Mouse (Mus musculus) intestine, embryonic 14.5 days (tissue): ENCODE data around the gene Btd. TPM values are rescaled to one million over a fixed set of nuclear protein-coding genes. Genes with fewer than 3 reads are reported as not detected.

Source experiments
- ATAC-seq: fragments of 200-750 bp; cut with Nextera tagmentation; replicated peaks from 2 replicates; pipeline ENCODE4 v1.8.0; 2017; ENCODE audit warnings: low read depth, moderate number of reproducible peaks, moderate TSS enrichment, moderate library complexity; ENCODE audit not compliant: low FRiP score, low TSS enrichment
- DNase-seq: peaks from one replicate; pipeline ENCODE4 v3.0.0-alpha.2; 2018; ENCODE audit warnings: low spot score
- H3K27ac ChIP-seq: fragments of 300-500 bp; sonication (generic); 2 replicates; pipeline ENCODE4 v1.5.1; 2014; ENCODE audit warnings: low read depth, mild to moderate bottlenecking, control low read depth
- H3K27me3 ChIP-seq: fragments of 300-500 bp; sonication (generic); replicated peaks from 2 replicates; pipeline ENCODE4 v1.6.1; 2014; ENCODE audit warnings: low read length, control low read depth; ENCODE audit not compliant: control insufficient read depth, insufficient read depth
- H3K36me3 ChIP-seq: fragments of 300-500 bp; sonication (generic); 2 replicates; pipeline ENCODE4 v1.6.1; 2014; ENCODE audit warnings: low read length, control low read depth; ENCODE audit not compliant: control insufficient read depth, insufficient read depth
- H3K4me1 ChIP-seq: fragments of 300-500 bp; sonication (generic); replicated peaks from 2 replicates; pipeline ENCODE4 v1.6.1; 2014; ENCODE audit warnings: low read length, control low read depth, mixed read lengths; ENCODE audit not compliant: control insufficient read depth, insufficient read depth
- H3K4me2 ChIP-seq: fragments of 300-500 bp; sonication (generic); 2 replicates; pipeline ENCODE4 v1.6.1; 2014; ENCODE audit warnings: low read length
- H3K4me3 ChIP-seq: fragments of 300-500 bp; sonication (generic); 2 replicates; pipeline ENCODE4 v1.5.1; 2014; ENCODE audit warnings: low read depth, low read length, control low read depth, mixed read lengths
- H3K9ac ChIP-seq: fragments of 300-500 bp; sonication (generic); 2 replicates; pipeline ENCODE4 v1.6.1; 2014; ENCODE audit warnings: mild to moderate bottlenecking, low read length
- H3K9me3 ChIP-seq: fragments of 300-500 bp; sonication (generic); 2 replicates; pipeline ENCODE4 v1.6.1; 2016; ENCODE audit warnings: low read length, control low read depth; ENCODE audit not compliant: control insufficient read depth
- WGBS: fragments of 180-500 bp; shearing (Covaris S2); extraction: QIAGEN DNeasy Blood & Tissue Kit; methylation state at CpG from one replicate; pipeline ENCODE4 v1.1.7; 2014; 5-methylcytosine and 5-hydroxymethylcytosine counted together
- polyA plus RNA-seq: library from polyadenylated mRNA; unstranded; fragments of >200 nt; fragmentation: Nextera tagmentation; extraction: Ambion mirVana; gene quantifications from 2 replicates; pipeline ENCODE4 v1.2.1, GENCODE M21; 2014

The Btd gene
- polyA plus RNA-seq, 1 experiment from 2014 or later, result 21.9 TPM

GRCm38 (mm10) chr14:31605514-31605913 lies 35.3 kb upstream of the Btd start:
- Histone ChIP-seq H3K4me3 (no peak overlapping the region), H3K4me1 (no peaks in the 10 kb centered on the region), H3K9ac (no peak overlapping the region), H3K36me3 (no peaks in the 10 kb centered on the region), H3K27ac (no peak overlapping the region), H3K27me3 (no peaks in the 10 kb centered on the region), H3K9me3 (no peaks in the 10 kb centered on the region), H3K4me2 (no peak overlapping the region)
- WGBS, result 43% methylated on average over 6 of the region's 6 CpGs
- ATAC-seq (no peak), DNase-seq (no peak)

GRCm38 (mm10) chr14:31611986-31612385 lies 28.8 kb upstream of the Btd start:
- Histone ChIP-seq H3K9me3 (no peaks in the 10 kb centered on the region), H3K4me1 (no peaks in the 10 kb centered on the region), H3K36me3 (no peaks in the 10 kb centered on the region; the same call in 1 of the 2 replicates), H3K9ac (no peak overlapping the region), H3K4me3 (no peak overlapping the region), H3K27ac (no peak overlapping the region), H3K4me2 (no peak overlapping the region), H3K27me3 (no peaks in the 10 kb centered on the region)
- no peak for ATAC-seq
- no peak for DNase-seq
- 63% methylated on average over 4 of the region's 4 CpGs for WGBS

- Histone ChIP-seq H3K9ac (no peak overlapping the region), H3K36me3 (no peaks in the 10 kb centered on the region; the same call in 1 of the 2 replicates), H3K4me2 (no peak overlapping the region), H3K9me3 (no peaks in the 10 kb centered on the region), H3K4me3 (no peak overlapping the region), H3K27ac (no peak overlapping the region), H3K4me1 (no peaks in the 10 kb centered on the region), H3K27me3 (no peaks in the 10 kb centered on the region)
- ATAC-seq (no peak), DNase-seq (no peak)
- 85% methylated on average over 5 of the region's 5 CpGs for WGBS
Observed at GRCm38 (mm10) chr14:31613671-31614070, 27.2 kb upstream of the Btd start.

GRCm38 (mm10) chr14:31617204-31617603 lies 23.6 kb upstream of the Btd start:
- Histone ChIP-seq H3K36me3 (no peaks in the 10 kb centered on the region; the same call in 1 of the 2 replicates), H3K4me2 (no peak overlapping the region), H3K27me3 (no peaks in the 10 kb centered on the region), H3K4me1 (no peaks in the 10 kb centered on the region), H3K9ac (no peak overlapping the region), H3K27ac (no peak overlapping the region), H3K9me3 (no peaks in the 10 kb centered on the region), H3K4me3 (no peak overlapping the region)
- no peak for ATAC-seq
- no peak for DNase-seq
- WGBS, result 80% methylated on average over 9 of the region's 9 CpGs

- Histone ChIP-seq H3K4me3 (no peak overlapping the region), H3K9me3 (no peaks in the 10 kb centered on the region), H3K27me3 (no peaks in the 10 kb centered on the region), H3K4me1 (no peaks in the 10 kb centered on the region), H3K4me2 (no peak overlapping the region), H3K27ac (no peak overlapping the region), H3K36me3 (no peaks in the 10 kb centered on the region), H3K9ac (no peak overlapping the region)
- ATAC-seq, result no peak
- 69% methylated on average over 3 of the region's 3 CpGs for whole genome bisulfite sequencing
- no peak for DNase-seq
Observed at GRCm38 (mm10) chr14:31617997-31618396, 22.8 kb upstream of the Btd start.

GRCm38 (mm10) chr14:31620591-31621223 lies 20.1 kb upstream of the Btd start:
- Histone ChIP-seq H3K4me1 (no peaks in the 10 kb centered on the region), H3K9me3 (no peaks in the 10 kb centered on the region), H3K27ac (no peak overlapping the region), H3K4me2 (no peak overlapping the region), H3K36me3 (no peaks in the 10 kb centered on the region), H3K27me3 (no peaks in the 10 kb centered on the region), H3K9ac (no peak overlapping the region), H3K4me3 (no peak overlapping the region)
- DNase-seq (no peak), ATAC-seq (no peak)
- 76% methylated on average over 9 of the region's 9 CpGs for WGBS

- Histone ChIP-seq H3K4me3 (no peak overlapping the region), H3K27me3 (no peaks in the 10 kb centered on the region), H3K9ac (no peak overlapping the region), H3K4me1 (no peaks in the 10 kb centered on the region), H3K4me2 (no peak overlapping the region), H3K27ac (no peak overlapping the region), H3K36me3 (no peaks in the 10 kb centered on the region), H3K9me3 (no peaks in the 10 kb centered on the region)
- WGBS, result 82% methylated on average over 12 of the region's 12 CpGs
- DNase-seq, result no peak
- ATAC-seq, result no peak
Observed at GRCm38 (mm10) chr14:31622748-31623147, 18.1 kb upstream of the Btd start.

- DNase-seq, result no peak
Observed at GRCm38 (mm10) chr14:31630677-31631076, 10.2 kb upstream of the Btd start.

GRCm38 (mm10) chr14:31640346-31640889 lies 410 bp upstream of the Btd start, which contains the start of gene Gm49387:
Gene Gm49387, minus strand, starts transcription at chr14:31640878.
- 3% methylated on average over 26 of the region's 26 CpGs for WGBS
- H3K27ac ChIP-seq, result peak within 1 kb of the TSS; percentile 91

More at GRCm38 (mm10) chr14:31630677-31631076, 10.2 kb upstream of the Btd start:
- no peak overlapping the region for H3K9ac ChIP-seq
- no peaks in the 10 kb centered on the region for H3K27me3 ChIP-seq
- H3K27ac ChIP-seq, result no peak overlapping the region
- H3K4me1 ChIP-seq, result no peaks in the 10 kb centered on the region
- ATAC-seq, result no peak
- WGBS, result 80% methylated on average over 7 of the region's 7 CpGs
- no peaks in the 10 kb centered on the region for H3K36me3 ChIP-seq
- no peaks in the 10 kb centered on the region for H3K9me3 ChIP-seq
- H3K4me3 ChIP-seq, result no peak overlapping the region
- H3K4me2 ChIP-seq, result no peak overlapping the region

More at GRCm38 (mm10) chr14:31640346-31640889, 410 bp upstream of the Btd start, which contains the start of gene Gm49387:
- ATAC-seq (peak; percentile 49; the same call in 1 of the 2 replicates), DNase-seq (no peak)
- Histone ChIP-seq H3K4me1 (peaks cover 12% of the 10 kb centered on the region; the same call in 1 of the 2 replicates), H3K9ac (peak within 1 kb of the TSS; percentile 67), H3K9me3 (no peaks in the 10 kb centered on the region), H3K4me2 (peak within 1 kb of the TSS; percentile 96), H3K27me3 (no peaks in the 10 kb centered on the region), H3K4me3 (peak within 1 kb of the TSS; percentile 82), H3K36me3 (no peaks in the 10 kb centered on the region)
